Mouse (Mus musculus): ENCODE measurements around the gene Ugt2b1. TPM values are rescaled to one million over a fixed set of nuclear protein-coding genes. Genes with fewer than 3 reads are reported as not detected.

Ugt2b1 gene
- polyA plus RNA-seq, 1 experiment = not detected

DNA sequence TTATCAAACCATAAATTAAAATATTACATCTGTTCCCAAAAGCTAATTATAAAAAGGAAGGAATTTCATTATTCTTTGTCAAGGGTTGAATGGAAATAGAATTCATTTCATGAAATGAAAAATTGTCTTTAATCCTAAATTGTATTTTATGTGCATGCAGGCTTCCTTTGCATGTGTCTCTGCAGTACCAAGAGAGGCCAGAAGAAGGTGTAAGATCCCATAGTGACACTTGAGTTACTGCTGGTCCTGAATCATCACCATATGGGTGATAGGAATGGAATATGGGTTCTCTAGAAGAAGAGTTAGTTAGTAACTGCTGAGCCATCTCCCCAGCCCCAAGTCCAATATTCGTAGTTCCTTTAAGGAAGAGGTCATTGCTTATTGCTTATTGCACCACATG, 36.4 kb downstream of the Ugt2b1 start:
- H3K4me3 ChIP-seq (ENCODE audit: insufficient read depth, low read length) = no peak overlapping the region
- H3K27ac ChIP-seq (ENCODE audit: insufficient read depth, low read length) = no peak overlapping the region
- no peak for TF ChIP-seq POLR2A (IDR thresholded peaks at IDR 0.05; ENCODE audit: low read depth, low read length)
- TF ChIP-seq CTCF (IDR thresholded peaks at IDR 0.05; ENCODE audit: borderline replicate concordance, insufficient read depth, low read length) = no peak
- H3K4me1 ChIP-seq (ENCODE audit: control insufficient read depth, insufficient read depth, low read length) = no peaks in the 10 kb centered on the region

DNA sequence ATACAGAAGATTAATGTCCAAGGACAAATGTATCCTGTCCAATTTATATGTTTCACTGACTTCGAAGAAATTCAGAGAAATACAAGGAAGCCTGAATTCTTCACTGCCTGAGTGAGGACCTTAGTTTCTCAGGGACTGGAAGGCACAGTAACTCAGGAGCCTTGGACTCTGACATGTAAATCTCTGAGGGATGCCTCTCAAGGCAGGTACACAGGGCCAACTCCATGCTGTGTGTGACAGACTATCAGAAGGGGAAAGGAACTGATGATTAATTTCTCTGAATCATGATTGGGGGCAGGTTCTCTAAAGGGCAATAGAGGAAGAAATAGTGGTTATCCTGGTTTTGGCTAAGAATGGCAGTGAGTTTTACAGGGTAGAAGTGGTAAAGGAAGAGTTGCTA, 37.9 kb downstream of the Ugt2b1 start:
- Histone ChIP-seq H3K4me1 (ENCODE audit: control insufficient read depth, insufficient read depth, low read length) (no peaks in the 10 kb centered on the region), H3K4me3 (ENCODE audit: insufficient read depth, low read length) (no peak overlapping the region), H3K27ac (ENCODE audit: insufficient read depth, low read length) (no peak overlapping the region)
- TF ChIP-seq POLR2A (IDR thresholded peaks at IDR 0.05; ENCODE audit: low read depth, low read length) (no peak), CTCF (IDR thresholded peaks at IDR 0.05; ENCODE audit: borderline replicate concordance, insufficient read depth, low read length) (no peak)

DNA sequence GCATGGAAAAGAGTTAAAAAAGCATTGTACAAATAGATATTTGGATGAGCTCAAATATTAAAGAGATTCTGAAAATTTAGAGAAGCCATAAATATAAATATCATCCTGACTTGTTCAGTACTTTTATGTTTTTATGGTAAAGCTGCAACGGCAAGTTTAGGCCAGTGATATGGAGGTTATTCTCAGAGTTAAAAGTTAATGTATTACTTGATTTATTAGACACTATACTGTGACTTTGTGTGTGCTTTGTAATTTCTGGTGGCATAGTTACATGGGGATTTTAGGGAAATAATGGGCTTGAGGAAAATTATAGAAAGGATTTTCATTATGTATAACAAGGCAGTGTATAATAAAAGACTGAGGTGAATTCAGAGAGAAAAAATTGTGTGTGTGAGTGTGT, 39.2 kb downstream of the Ugt2b1 start:
- no peak overlapping the region for H3K4me3 ChIP-seq (ENCODE audit: insufficient read depth, low read length)
- TF ChIP-seq CTCF (IDR thresholded peaks at IDR 0.05; ENCODE audit: borderline replicate concordance, insufficient read depth, low read length) = no peak
- no peak for TF ChIP-seq POLR2A (IDR thresholded peaks at IDR 0.05; ENCODE audit: low read depth, low read length)
- H3K4me1 ChIP-seq (ENCODE audit: control insufficient read depth, insufficient read depth, low read length) = no peaks in the 10 kb centered on the region
- H3K27ac ChIP-seq (ENCODE audit: insufficient read depth, low read length) = no peak overlapping the region

DNA sequence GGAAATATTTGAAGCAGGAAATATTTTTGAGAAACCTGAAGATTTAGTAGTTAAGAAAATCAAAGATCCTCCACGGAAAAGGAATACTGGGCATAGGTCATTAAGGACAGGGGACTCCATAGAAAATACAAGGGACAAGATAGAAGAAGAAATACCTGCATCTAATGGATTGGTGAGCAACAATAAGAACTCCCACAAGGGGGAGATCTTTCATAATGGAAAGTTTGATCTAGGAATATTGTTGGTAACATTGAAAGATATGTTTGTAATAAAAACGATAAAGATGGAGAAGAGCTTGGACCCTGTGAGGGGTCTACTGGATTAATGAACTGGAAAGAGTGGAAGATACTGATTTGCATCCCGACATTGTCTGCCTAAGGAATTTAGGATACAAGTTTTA, 39.7 kb downstream of the Ugt2b1 start:
- TF ChIP-seq CTCF (IDR thresholded peaks at IDR 0.05; ENCODE audit: borderline replicate concordance, insufficient read depth, low read length) (no peak), POLR2A (IDR thresholded peaks at IDR 0.05; ENCODE audit: low read depth, low read length) (no peak)
- H3K27ac ChIP-seq (ENCODE audit: insufficient read depth, low read length) = no peak overlapping the region
- H3K4me3 ChIP-seq (ENCODE audit: insufficient read depth, low read length) = no peak overlapping the region
- no peaks in the 10 kb centered on the region for H3K4me1 ChIP-seq (ENCODE audit: control insufficient read depth, insufficient read depth, low read length)

DNA sequence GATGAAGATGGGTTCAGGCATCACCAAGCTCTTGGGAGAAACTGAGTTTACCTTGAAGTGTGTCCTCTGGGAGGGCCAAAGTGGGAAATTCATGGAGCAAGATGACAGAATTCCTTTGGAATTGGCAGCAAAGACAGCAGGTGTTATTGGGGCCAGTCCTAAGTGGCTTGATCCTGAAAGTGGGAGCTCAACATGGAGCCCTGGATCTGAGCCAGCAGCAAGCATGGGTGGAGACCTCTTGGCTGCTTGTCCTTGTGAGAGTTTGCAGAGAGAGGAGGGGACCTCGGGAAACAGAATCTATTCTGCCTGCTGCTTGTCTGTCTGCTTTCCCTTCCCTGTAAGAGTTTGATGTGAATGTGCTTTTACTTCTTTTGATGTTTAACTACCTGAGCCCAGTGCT, 54.5 kb downstream of the Ugt2b1 start:
- no peak overlapping the region for H3K27ac ChIP-seq (ENCODE audit: insufficient read depth, low read length)
- no peak overlapping the region for H3K4me3 ChIP-seq (ENCODE audit: insufficient read depth, low read length)
- TF ChIP-seq POLR2A (IDR thresholded peaks at IDR 0.05; ENCODE audit: low read depth, low read length) (no peak), CTCF (IDR thresholded peaks at IDR 0.05; ENCODE audit: borderline replicate concordance, insufficient read depth, low read length) (no peak)
- no peaks in the 10 kb centered on the region for H3K4me1 ChIP-seq (ENCODE audit: control insufficient read depth, insufficient read depth, low read length)

Other genes starting within 250 kb of the Ugt2b1 start
- not detected in 2 replicates for gene Tmprss11e, start 180.7 kb downstream of the Ugt2b1 start, polyA plus RNA-seq (2011; ENCODE audit: insufficient read length, low read depth, missing spikeins)
- gene Ythdc1, start 122.3 kb downstream of the Ugt2b1 start, polyA plus RNA-seq (2011; ENCODE audit: insufficient read length, low read depth, missing spikeins) = 48.1 and 58.5 TPM in 2 replicates
- not detected in 2 replicates for gene Ugt2b34, start 19.6 kb downstream of the Ugt2b1 start, polyA plus RNA-seq (2011; ENCODE audit: insufficient read length, low read depth, missing spikeins)
- not detected in 2 replicates for gene Ugt2b35, start 74.3 kb upstream of the Ugt2b1 start, polyA plus RNA-seq (2011; ENCODE audit: insufficient read length, low read depth, missing spikeins)
- not detected in 2 replicates for gene Ugt2b36, start 166.0 kb upstream of the Ugt2b1 start, polyA plus RNA-seq (2011; ENCODE audit: insufficient read length, low read depth, missing spikeins)
- gene Ugt2b5, start 213.8 kb upstream of the Ugt2b1 start, polyA plus RNA-seq (2011; ENCODE audit: insufficient read length, low read depth, missing spikeins) = not detected in 2 replicates